Mouse (Mus musculus) forebrain, embryonic 14.5 days (tissue): ENCODE measurements at regions not wholly inside any gene's neighbourhood (a gene's known extent, or its start where the extent isn't known, plus 50 kb on each side); places are given as distances from the start of the nearest gene placed in this dataset.

Experiments
- ATAC-seq: fragments of 200-750 bp; cut with Nextera tagmentation; 2 replicates; pipeline ENCODE4 v1.8.0; 2017; ENCODE audit warnings: mild to moderate bottlenecking, moderate library complexity
- DNase-seq: peaks from one replicate; pipeline ENCODE4 v3.0.0-alpha.2; 2015; ENCODE audit warnings: low spot score
- H3K27ac ChIP-seq: fragments of 300-500 bp; sonication (generic); 2 replicates; pipeline ENCODE4 v1.5.1; 2014; ENCODE audit warnings: low read depth, mild to moderate bottlenecking, control low read depth, low read length, moderate library complexity
- H3K27me3 ChIP-seq: fragments of 300-500 bp; sonication (generic); replicated peaks from 2 replicates; pipeline ENCODE4 v1.6.1; 2014; ENCODE audit warnings: low read length, control low read depth, mixed read lengths; ENCODE audit not compliant: control insufficient read depth, insufficient read depth
- H3K36me3 ChIP-seq: fragments of 300-500 bp; sonication (generic); 2 replicates; pipeline ENCODE4 v1.6.1; 2014; ENCODE audit warnings: low read length, control low read depth; ENCODE audit not compliant: control insufficient read depth, insufficient read depth
- H3K4me1 ChIP-seq: fragments of 300-500 bp; sonication (generic); 2 replicates; pipeline ENCODE4 v1.6.1; 2014; ENCODE audit warnings: antibody characterized with exemption, low read length, control low read depth; ENCODE audit not compliant: control insufficient read depth, insufficient read depth
- H3K4me2 ChIP-seq: fragments of 300-500 bp; sonication (generic); 2 replicates; pipeline ENCODE4 v1.6.1; 2014; ENCODE audit warnings: mild to moderate bottlenecking, control low read depth, low read length
- H3K4me3 ChIP-seq: fragments of 300-500 bp; sonication (generic); 2 replicates; pipeline ENCODE4 v1.5.1; 2014; ENCODE audit warnings: low read depth, low read length, control low read depth
- H3K9ac ChIP-seq: fragments of 300-500 bp; sonication (generic); 2 replicates; pipeline ENCODE4 v1.6.1; 2014; ENCODE audit warnings: mild to moderate bottlenecking, low read length, control low read depth, moderate library complexity
- H3K9me3 ChIP-seq: fragments of 300-500 bp; sonication (generic); replicated peaks from 2 replicates; pipeline ENCODE4 v1.6.1; 2016; ENCODE audit warnings: low read length, control low read depth, mixed read lengths; ENCODE audit not compliant: control insufficient read depth
- WGBS: fragments of 180-500 bp; shearing (Covaris S2); extraction: QIAGEN DNeasy Blood & Tissue Kit; methylation state at CpG from one replicate; pipeline ENCODE4 v1.1.7; 2014; 5-methylcytosine and 5-hydroxymethylcytosine counted together

DNA sequence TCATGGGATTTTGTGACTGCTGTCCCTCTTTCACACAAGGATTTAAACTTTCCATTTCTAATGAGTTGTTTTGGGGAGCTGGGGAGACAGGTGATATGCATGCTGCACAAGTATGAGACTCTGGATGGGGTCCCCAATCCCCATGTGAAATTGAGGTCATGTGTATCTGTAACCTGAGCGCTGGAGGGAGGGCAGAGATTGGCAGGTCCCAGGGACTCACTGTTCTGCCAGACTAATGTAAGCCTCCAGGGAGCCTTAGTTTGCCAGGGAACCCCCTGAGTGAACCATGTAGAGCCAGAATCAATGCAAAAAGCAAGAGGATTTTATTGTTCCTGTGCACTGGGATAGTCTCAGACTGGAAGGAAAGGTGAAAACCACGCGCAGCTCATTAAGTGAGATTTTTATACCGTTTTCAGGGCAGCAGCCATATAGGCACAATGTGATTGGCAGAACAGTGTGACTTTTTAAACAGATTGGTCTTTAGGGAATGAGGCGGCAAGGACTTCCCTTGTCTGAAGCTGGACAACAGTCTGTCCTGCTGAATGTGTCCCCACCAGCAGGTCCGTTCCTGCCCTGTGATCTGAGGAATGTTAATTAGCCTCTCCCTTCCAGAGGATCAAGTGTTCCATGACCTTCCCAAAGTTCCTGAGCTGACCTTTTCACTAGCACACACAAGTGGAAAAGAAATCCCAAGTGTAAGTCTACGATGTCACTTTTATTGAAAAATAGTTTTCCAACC is 59.9 kb upstream of the Oxgr1 start:
- H3K36me3 ChIP-seq, result no peaks in the 10 kb centered on the region
- no peaks in the 10 kb centered on the region for H3K4me1 ChIP-seq
- no peak for ATAC-seq
- no peak overlapping the region for H3K4me2 ChIP-seq
- WGBS, result 28% methylated on average over 7 of the region's 7 CpGs
- H3K9me3 ChIP-seq, result no peaks in the 10 kb centered on the region
- H3K27me3 ChIP-seq, result no peaks in the 10 kb centered on the region
- H3K9ac ChIP-seq, result no peak overlapping the region
- no peak overlapping the region for H3K4me3 ChIP-seq
- DNase-seq, result no peak
- H3K27ac ChIP-seq, result no peak overlapping the region

DNA sequence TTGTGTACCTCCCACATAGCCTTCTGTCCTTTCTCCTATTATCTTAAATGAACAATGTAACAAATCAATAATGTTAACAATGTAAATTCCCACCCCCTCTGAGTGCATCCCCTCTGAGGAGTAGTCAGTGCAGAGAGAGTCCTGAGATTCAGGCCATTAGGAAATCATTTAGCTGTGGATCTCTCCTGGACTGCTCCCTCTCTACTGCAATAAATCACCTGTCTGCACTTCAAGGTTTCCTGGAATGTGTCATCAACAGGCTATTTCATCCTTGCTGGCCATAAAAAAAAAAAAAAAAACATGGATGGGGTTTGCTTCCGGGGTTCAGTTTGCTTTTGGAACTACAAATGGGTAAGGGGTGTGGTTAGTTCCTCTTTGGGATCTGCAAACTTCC is 60.5 kb upstream of the Oxgr1 start:
- Histone ChIP-seq H3K9ac (no peak overlapping the region), H3K4me1 (no peaks in the 10 kb centered on the region), H3K27me3 (no peaks in the 10 kb centered on the region), H3K9me3 (no peaks in the 10 kb centered on the region), H3K4me3 (no peak overlapping the region), H3K36me3 (no peaks in the 10 kb centered on the region), H3K4me2 (no peak overlapping the region), H3K27ac (no peak overlapping the region)
- 59% methylated on average over 1 of the region's 1 CpGs for WGBS
- ATAC-seq (no peak), DNase-seq (no peak)

DNA sequence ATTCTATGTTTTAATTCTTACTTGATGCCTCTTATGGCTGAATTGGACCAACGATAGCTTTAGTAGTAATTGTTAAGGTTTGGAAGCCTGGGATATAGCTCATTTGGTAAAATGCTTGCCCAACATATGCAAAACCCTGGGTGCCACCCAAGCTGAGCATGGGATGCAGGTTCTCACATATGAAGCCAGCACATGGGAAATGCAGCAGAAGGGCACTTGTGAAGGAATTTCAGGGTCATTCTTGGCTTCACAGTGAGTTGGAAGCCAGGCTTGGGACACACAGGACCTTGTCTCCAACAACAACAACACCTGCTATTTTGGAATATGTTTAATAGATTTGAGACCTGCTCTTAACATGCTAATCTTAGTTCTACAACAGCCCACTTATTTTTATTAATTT is 67.6 kb upstream of the Oxgr1 start:
- no peaks in the 10 kb centered on the region for H3K4me1 ChIP-seq
- no peak overlapping the region for H3K4me2 ChIP-seq
- no peaks in the 10 kb centered on the region for H3K27me3 ChIP-seq
- no peaks in the 10 kb centered on the region for H3K36me3 ChIP-seq
- no peak for ATAC-seq
- no peak for DNase-seq
- 89% methylated on average over 1 of the region's 1 CpGs for WGBS
- H3K9me3 ChIP-seq, result no peaks in the 10 kb centered on the region
- no peak overlapping the region for H3K9ac ChIP-seq
- H3K4me3 ChIP-seq, result no peak overlapping the region
- H3K27ac ChIP-seq, result no peak overlapping the region

DNA sequence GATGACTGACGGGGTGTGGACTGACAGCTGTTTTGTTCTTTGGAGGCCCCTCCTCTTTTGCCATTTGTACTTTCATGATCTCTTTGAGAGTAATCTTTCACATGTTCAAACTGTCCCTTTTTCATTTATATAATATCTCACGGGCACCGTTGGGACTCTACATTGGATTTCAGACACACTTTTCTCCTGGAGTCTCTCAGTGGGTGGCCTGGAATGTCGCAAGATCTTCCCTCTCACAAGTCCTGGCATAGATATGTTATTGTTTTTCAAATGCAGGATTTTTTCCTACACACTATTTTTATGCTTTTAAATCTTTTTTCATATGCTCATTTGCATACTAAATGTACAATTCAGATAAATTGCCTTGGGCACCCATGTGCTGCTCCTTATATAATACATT is 71.1 kb upstream of the Oxgr1 start:
- WGBS, result 82% methylated on average over 4 of the region's 4 CpGs
- H3K4me3 ChIP-seq, result no peak overlapping the region
- no peaks in the 10 kb centered on the region for H3K36me3 ChIP-seq
- H3K9ac ChIP-seq, result no peak overlapping the region
- H3K27ac ChIP-seq, result no peak overlapping the region
- no peaks in the 10 kb centered on the region for H3K27me3 ChIP-seq
- H3K9me3 ChIP-seq, result no peaks in the 10 kb centered on the region
- ATAC-seq, result no peak
- H3K4me1 ChIP-seq, result no peaks in the 10 kb centered on the region
- no peak for DNase-seq
- no peak overlapping the region for H3K4me2 ChIP-seq

- Histone ChIP-seq H3K27ac (no peak overlapping the region), H3K9me3 (no peaks in the 10 kb centered on the region), H3K4me3 (no peak overlapping the region), H3K36me3 (no peaks in the 10 kb centered on the region), H3K27me3 (no peaks in the 10 kb centered on the region), H3K4me2 (no peak overlapping the region), H3K9ac (no peak overlapping the region), H3K4me1 (no peaks in the 10 kb centered on the region)
- no peak for ATAC-seq
- WGBS, result 95% methylated on average over 7 of the region's 7 CpGs
- DNase-seq, result no peak
Observed at GRCm38 (mm10) chr14:120118582-120118981, 76.3 kb upstream of the Oxgr1 start.

DNA sequence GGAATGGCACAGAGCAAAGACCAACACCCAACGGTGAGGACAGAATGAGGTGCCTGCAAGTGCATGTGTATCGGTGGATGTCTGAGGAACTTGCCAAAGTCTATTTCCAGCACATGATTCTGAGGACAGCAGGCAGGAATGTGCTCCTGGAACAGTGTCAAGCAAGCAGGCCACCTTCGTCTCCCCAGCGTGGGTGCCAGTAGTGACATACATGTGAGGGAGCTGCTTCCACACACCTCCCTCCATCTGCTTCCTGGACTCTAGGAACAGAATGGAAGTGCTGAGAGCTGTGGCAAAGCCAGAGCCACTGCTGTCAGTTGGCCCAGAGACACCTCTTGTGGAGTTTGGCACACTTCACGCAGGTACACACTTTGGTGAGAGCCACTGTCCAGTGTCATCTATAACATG is 76.9 kb upstream of the Oxgr1 start:
- Histone ChIP-seq H3K4me1 (no peaks in the 10 kb centered on the region), H3K36me3 (no peaks in the 10 kb centered on the region), H3K27me3 (no peaks in the 10 kb centered on the region), H3K27ac (no peak overlapping the region), H3K9ac (no peak overlapping the region), H3K4me2 (no peak overlapping the region), H3K4me3 (no peak overlapping the region), H3K9me3 (no peaks in the 10 kb centered on the region)
- 82% methylated on average over 5 of the region's 5 CpGs for whole genome bisulfite sequencing
- DNase-seq (no peak), ATAC-seq (no peak)

- Histone ChIP-seq H3K4me2 (no peak overlapping the region), H3K9me3 (no peaks in the 10 kb centered on the region), H3K36me3 (no peaks in the 10 kb centered on the region), H3K27ac (no peak overlapping the region), H3K9ac (no peak overlapping the region), H3K4me3 (no peak overlapping the region), H3K27me3 (no peaks in the 10 kb centered on the region), H3K4me1 (no peaks in the 10 kb centered on the region)
- ATAC-seq (peak; percentile 54; the same call in 1 of the 2 replicates), DNase-seq (peak; percentile 24)
- 72% methylated on average over 5 of the region's 5 CpGs for WGBS
Observed at GRCm38 (mm10) chr14:120119506-120119905, 77.3 kb upstream of the Oxgr1 start.

DNA sequence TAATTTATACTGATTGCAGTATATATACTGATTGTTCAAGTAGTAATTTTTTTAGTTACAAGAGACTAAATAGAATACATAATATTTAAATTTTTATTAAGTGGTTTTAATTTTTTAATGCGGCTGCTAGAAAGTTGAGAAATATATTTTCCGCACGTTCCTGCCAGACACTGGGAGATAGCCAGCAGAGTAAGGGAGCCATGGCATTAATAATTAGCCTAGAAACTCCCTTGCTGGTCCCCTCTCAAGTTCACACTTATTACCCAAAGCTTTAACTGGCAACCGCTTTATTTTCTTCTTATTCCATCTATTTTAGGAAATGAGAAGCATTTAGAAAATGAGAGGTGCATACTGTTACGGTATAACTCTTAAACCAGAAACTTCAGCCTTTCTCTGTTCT is 78.0 kb upstream of the Oxgr1 start:
- DNase-seq (no peak), ATAC-seq (no peak)
- H3K9ac ChIP-seq, result no peak overlapping the region
- 89% methylated on average over 5 of the region's 5 CpGs for WGBS
- no peak overlapping the region for H3K4me2 ChIP-seq
- H3K27me3 ChIP-seq, result no peaks in the 10 kb centered on the region
- H3K4me3 ChIP-seq, result no peak overlapping the region
- H3K4me1 ChIP-seq, result no peaks in the 10 kb centered on the region
- 0 out of 2 replicates have a peak, but pooled peaks cover 1% of the 10 kb centered on the region for H3K9me3 ChIP-seq
- H3K27ac ChIP-seq, result no peak overlapping the region
- no peaks in the 10 kb centered on the region for H3K36me3 ChIP-seq

DNA sequence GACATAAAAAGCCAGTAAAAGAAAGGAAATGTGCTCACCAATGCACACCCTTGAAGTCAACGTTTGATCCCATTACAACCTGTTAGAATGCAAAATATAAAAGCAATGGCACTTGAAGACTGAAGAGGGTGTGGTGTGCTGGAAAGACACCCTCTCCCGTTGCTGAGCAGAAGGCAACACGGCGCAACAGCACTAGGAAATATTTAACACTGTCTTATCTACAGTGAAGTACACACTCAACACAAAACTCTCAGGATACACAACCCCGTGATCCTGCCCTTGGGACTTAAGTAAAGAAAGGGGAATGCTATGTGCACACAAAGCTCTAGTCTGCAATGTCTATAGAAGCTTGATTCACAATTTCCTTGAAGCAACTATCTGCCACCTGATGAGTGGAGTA is 83.1 kb upstream of the Oxgr1 start:
- Histone ChIP-seq H3K4me2 (no peak overlapping the region), H3K9ac (no peak overlapping the region), H3K9me3 (0 out of 2 replicates have a peak, but pooled peaks cover 3% of the 10 kb centered on the region), H3K4me3 (no peak overlapping the region), H3K27me3 (no peaks in the 10 kb centered on the region), H3K36me3 (no peaks in the 10 kb centered on the region), H3K4me1 (no peaks in the 10 kb centered on the region), H3K27ac (no peak overlapping the region)
- 88% methylated on average over 5 of the region's 5 CpGs for WGBS
- no peak for ATAC-seq
- DNase-seq, result no peak
